Mouse (Mus musculus) neural tube, embryonic 11.5 days (tissue): ENCODE results near the gene Snrnp25. TPM values are rescaled to one million over a fixed set of nuclear protein-coding genes. Genes with fewer than 3 reads are reported as not detected.

Experiments
- ATAC-seq: fragments of 200-750 bp; cut with Nextera tagmentation; 2 replicates; pipeline ENCODE4 v1.8.0; 2017; ENCODE audit warnings: moderate number of reproducible peaks, mild to moderate bottlenecking, moderate TSS enrichment, moderate library complexity; ENCODE audit not compliant: insufficient read depth, low FRiP score, low TSS enrichment
- DNase-seq: peaks from one replicate; pipeline ENCODE4 v3.0.0-alpha.2; 2015; ENCODE audit warnings: low spot score
- H3K27ac ChIP-seq: fragments of 300-500 bp; sonication (generic); 2 replicates; pipeline ENCODE4 v1.5.1; 2014; ENCODE audit warnings: low read depth, mild to moderate bottlenecking, low read length
- H3K27me3 ChIP-seq: fragments of 300-500 bp; sonication (generic); 2 replicates; pipeline ENCODE4 v1.6.1; 2014; ENCODE audit warnings: mild to moderate bottlenecking, low read length, mixed read lengths; ENCODE audit not compliant: control insufficient read depth, insufficient read depth
- H3K36me3 ChIP-seq: fragments of 300-500 bp; sonication (generic); 2 replicates; pipeline ENCODE4 v1.6.1; 2014; ENCODE audit warnings: mild to moderate bottlenecking, low read length, moderate library complexity, mixed read lengths; ENCODE audit not compliant: control insufficient read depth, insufficient read depth
- H3K4me1 ChIP-seq: fragments of 300-500 bp; sonication (generic); 2 replicates; pipeline ENCODE4 v1.6.1; 2014; ENCODE audit warnings: low read length, mixed read lengths; ENCODE audit not compliant: control insufficient read depth, insufficient read depth
- H3K4me2 ChIP-seq: fragments of 300-500 bp; sonication (generic); 2 replicates; pipeline ENCODE4 v1.6.1; 2014; ENCODE audit warnings: low read depth, mild to moderate bottlenecking, moderate library complexity
- H3K4me3 ChIP-seq: fragments of 300-500 bp; sonication (generic); 2 replicates; pipeline ENCODE4 v1.5.1; 2014; ENCODE audit warnings: low read depth, low read length
- H3K9ac ChIP-seq: fragments of 300-500 bp; sonication (generic); 2 replicates; pipeline ENCODE4 v1.6.1; 2014; ENCODE audit warnings: mild to moderate bottlenecking, low read length
- H3K9me3 ChIP-seq: fragments of 300-500 bp; sonication (generic); 2 replicates; pipeline ENCODE4 v1.6.1; 2016; ENCODE audit warnings: low read length; ENCODE audit not compliant: control insufficient read depth
- WGBS: fragments of 180-500 bp; shearing (Covaris S2); extraction: QIAGEN DNeasy Blood & Tissue Kit; methylation state at CpG from one replicate; pipeline ENCODE4 v1.1.7; 2014; 5-methylcytosine and 5-hydroxymethylcytosine counted together
- polyA plus RNA-seq: library from polyadenylated mRNA; unstranded; fragments of >200 nt; fragmentation: Nextera tagmentation; extraction: Ambion mirVana; gene quantifications from 2 replicates; pipeline ENCODE4 v1.2.1, GENCODE M21; 2014

The Snrnp25 gene
- polyA plus RNA-seq, 1 experiment from 2014 or later = 73.4 TPM

DNA sequence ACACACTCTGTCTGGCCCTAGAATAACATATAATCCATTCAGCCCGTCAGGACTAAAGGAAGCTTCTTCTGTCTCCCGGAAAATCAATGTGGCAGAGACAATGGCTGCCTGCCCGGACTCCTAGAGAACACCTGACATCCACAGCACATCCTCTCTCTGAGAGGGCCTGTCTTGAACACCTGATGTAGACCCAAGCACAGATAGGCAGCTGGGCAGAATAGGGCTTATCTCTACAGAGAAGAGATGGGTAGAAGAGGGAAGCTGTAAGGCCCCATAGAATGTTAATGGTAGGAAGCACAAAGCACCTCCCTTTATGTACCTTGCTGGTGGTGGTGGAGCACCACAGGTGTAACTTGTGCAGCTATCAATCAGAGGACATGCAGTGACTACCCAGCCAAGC, 37.0 kb downstream of the Snrnp25 start:
- Histone ChIP-seq H3K9me3 (no peaks in the 10 kb centered on the region), H3K4me3 (no peak overlapping the region), H3K27me3 (no peaks in the 10 kb centered on the region), H3K9ac (no peak overlapping the region), H3K36me3 (no peaks in the 10 kb centered on the region; the same call in 1 of the 2 replicates), H3K4me2 (no peak overlapping the region), H3K4me1 (no peaks in the 10 kb centered on the region), H3K27ac (no peak overlapping the region)
- WGBS = 89% methylated on average over 3 of the region's 3 CpGs
- ATAC-seq (no peak), DNase-seq (no peak)

GRCm38 (mm10) chr11:32243205-32243955, 38.2 kb downstream of the Snrnp25 start:
- H3K9me3 ChIP-seq = no peaks in the 10 kb centered on the region
- no peaks in the 10 kb centered on the region for H3K27me3 ChIP-seq
- DNase-seq (no peak), ATAC-seq (no peak)
- no peak overlapping the region for H3K4me2 ChIP-seq
- H3K4me3 ChIP-seq = no peak overlapping the region
- H3K9ac ChIP-seq = no peak overlapping the region
- H3K4me1 ChIP-seq = no peaks in the 10 kb centered on the region
- no peak overlapping the region for H3K27ac ChIP-seq
- 83% methylated on average over 7 of the region's 7 CpGs for WGBS
- H3K36me3 ChIP-seq = peaks cover 2% of the 10 kb centered on the region; the same call in 1 of the 2 replicates

GRCm38 (mm10) chr11:32244064-32244463, 38.8 kb downstream of the Snrnp25 start:
- Histone ChIP-seq H3K4me2 (no peak overlapping the region), H3K9me3 (no peaks in the 10 kb centered on the region), H3K27ac (no peak overlapping the region), H3K4me1 (no peaks in the 10 kb centered on the region), H3K36me3 (peaks cover 2% of the 10 kb centered on the region; the same call in 1 of the 2 replicates), H3K4me3 (no peak overlapping the region), H3K27me3 (no peaks in the 10 kb centered on the region), H3K9ac (no peak overlapping the region)
- no peak for DNase-seq
- ATAC-seq = no peak
- WGBS = 85% methylated on average over 3 of the region's 3 CpGs

DNA sequence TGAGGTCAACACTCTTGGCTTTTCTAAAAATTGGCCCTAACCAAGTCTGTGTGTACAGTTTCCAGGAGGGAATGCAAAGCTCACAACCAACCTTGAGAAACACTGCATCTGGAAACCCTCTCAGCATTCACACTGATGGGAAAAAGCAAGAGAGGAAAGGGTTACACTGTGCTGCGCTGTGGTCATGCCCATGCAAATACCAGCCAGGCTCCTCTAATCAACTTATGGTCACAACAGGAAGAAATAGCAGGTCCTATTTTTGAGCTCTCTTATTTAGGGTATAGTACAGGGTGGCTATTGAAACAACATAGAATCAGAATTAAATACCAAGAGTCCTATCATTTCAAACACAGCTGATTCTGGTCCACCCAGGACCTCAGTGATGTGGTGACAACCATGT, 39.4 kb downstream of the Snrnp25 start:
- Histone ChIP-seq H3K4me3 (no peak overlapping the region), H3K9me3 (no peaks in the 10 kb centered on the region), H3K4me2 (no peak overlapping the region), H3K4me1 (no peaks in the 10 kb centered on the region), H3K27ac (no peak overlapping the region), H3K9ac (no peak overlapping the region), H3K36me3 (peaks cover 2% of the 10 kb centered on the region; the same call in 1 of the 2 replicates), H3K27me3 (no peaks in the 10 kb centered on the region)
- DNase-seq = no peak
- 87% methylated on average over 1 of the region's 1 CpGs for WGBS
- ATAC-seq = no peak

GRCm38 (mm10) chr11:32245614-32246013, 40.4 kb downstream of the Snrnp25 start:
- no peak overlapping the region for H3K9ac ChIP-seq
- H3K4me3 ChIP-seq = no peak overlapping the region
- H3K4me2 ChIP-seq = no peak overlapping the region
- H3K27ac ChIP-seq = no peak overlapping the region
- H3K36me3 ChIP-seq = peaks cover 2% of the 10 kb centered on the region; the same call in 1 of the 2 replicates
- ATAC-seq (no peak), DNase-seq (no peak)
- WGBS = 94% methylated on average over 6 of the region's 6 CpGs
- no peaks in the 10 kb centered on the region for H3K9me3 ChIP-seq
- H3K4me1 ChIP-seq = no peaks in the 10 kb centered on the region
- H3K27me3 ChIP-seq = no peaks in the 10 kb centered on the region

DNA sequence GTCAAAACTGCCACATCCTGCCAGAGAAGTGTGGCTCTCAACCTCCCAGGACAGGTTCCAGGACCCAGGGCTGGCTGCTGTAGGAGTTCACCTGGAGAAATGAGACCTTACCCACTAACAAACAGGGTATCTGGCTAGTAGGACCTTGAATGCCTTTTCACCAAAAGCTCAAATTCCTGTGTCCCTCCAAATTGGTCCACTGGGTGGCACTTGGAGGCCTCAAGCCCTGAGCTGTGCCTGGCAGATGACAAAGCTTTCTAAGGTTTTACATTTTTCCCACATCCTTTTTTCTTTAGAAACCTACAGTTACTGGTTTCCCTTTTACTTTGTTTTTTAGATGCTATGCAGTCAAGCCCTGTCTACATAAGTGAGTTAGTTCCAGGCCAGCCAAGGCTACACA, 41.9 kb downstream of the Snrnp25 start:
- Histone ChIP-seq H3K36me3 (peaks cover 2% of the 10 kb centered on the region; the same call in 1 of the 2 replicates), H3K9ac (no peak overlapping the region), H3K27ac (no peak overlapping the region), H3K4me3 (no peak overlapping the region), H3K4me2 (no peak overlapping the region), H3K27me3 (no peaks in the 10 kb centered on the region), H3K4me1 (no peaks in the 10 kb centered on the region), H3K9me3 (no peaks in the 10 kb centered on the region)
- DNase-seq (no peak), ATAC-seq (no peak)

GRCm38 (mm10) chr11:32248350-32248749, 43.1 kb downstream of the Snrnp25 start:
- DNase-seq = no peak
- 88% methylated on average over 3 of the region's 3 CpGs for WGBS
- H3K4me1 ChIP-seq = no peaks in the 10 kb centered on the region
- H3K9ac ChIP-seq = no peak overlapping the region
- H3K27me3 ChIP-seq = no peaks in the 10 kb centered on the region
- ATAC-seq = no peak
- no peak overlapping the region for H3K4me2 ChIP-seq
- no peak overlapping the region for H3K27ac ChIP-seq
- no peaks in the 10 kb centered on the region for H3K9me3 ChIP-seq
- peaks cover 2% of the 10 kb centered on the region; the same call in 1 of the 2 replicates for H3K36me3 ChIP-seq
- H3K4me3 ChIP-seq = no peak overlapping the region

DNA sequence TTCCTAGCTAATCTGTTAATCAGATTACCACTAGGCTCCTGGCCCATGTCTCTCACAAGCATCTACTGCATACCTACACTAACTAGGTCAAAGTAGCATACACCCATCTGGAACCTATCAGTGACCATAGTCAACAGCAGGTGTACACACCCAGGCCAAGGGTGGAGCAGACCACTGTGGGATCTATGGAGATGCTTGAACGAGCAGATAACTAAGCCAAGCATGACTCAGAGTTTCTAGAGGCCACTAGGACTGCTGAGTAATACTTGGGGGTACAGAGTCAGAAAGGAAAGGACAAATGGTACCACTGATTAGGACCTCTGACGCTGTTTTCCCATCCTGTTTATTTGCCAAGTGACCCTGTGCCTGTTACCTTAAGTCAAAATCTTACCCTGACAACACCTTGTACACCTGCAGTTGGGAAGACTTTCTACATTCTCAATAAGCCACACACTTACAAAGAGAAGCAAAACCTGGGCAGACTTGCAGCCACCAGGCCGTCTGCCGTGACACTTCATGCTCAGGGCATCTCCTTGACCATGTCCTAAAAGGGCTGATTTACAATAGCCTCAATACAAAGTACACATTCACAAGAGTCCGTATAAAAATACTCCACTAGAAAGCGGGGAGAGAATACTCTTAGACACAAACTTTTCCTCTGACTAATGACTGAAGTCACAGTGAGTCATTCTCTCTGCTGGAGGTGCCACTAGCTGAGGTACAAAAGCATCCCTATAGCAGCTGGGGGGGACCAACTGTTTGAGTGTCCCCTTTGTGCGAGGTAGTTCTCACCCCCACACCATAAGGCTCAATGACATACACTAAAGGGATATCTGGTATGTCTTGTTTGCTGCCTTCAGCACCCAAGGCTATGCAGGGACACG, 45.9 kb downstream of the Snrnp25 start:
- WGBS = 89% methylated on average over 8 of the region's 8 CpGs
- no peak overlapping the region for H3K27ac ChIP-seq
- H3K4me1 ChIP-seq = no peaks in the 10 kb centered on the region
- no peak overlapping the region for H3K4me2 ChIP-seq
- no peak for ATAC-seq
- no peaks in the 10 kb centered on the region for H3K9me3 ChIP-seq
- H3K4me3 ChIP-seq = no peak overlapping the region
- H3K36me3 ChIP-seq = 0 out of 2 replicates have a peak, but pooled peaks cover 2% of the 10 kb centered on the region
- DNase-seq = no peak
- H3K9ac ChIP-seq = no peak overlapping the region
- no peaks in the 10 kb centered on the region for H3K27me3 ChIP-seq
